Mouse (Mus musculus) B cell, adult (primary cell): ENCODE data around the gene Dmgdh. TPM values are rescaled to one million over a fixed set of nuclear protein-coding genes. Genes with fewer than 3 reads are reported as not detected.

Source experiments
- total RNA-seq: library from RNA; stranded (reverse); gene quantifications from 4 replicates; pipeline ENCODE4 v1.2.4, GENCODE M21; 2023; ENCODE audit not compliant: inconsistent age

Gene Dmgdh
- not detected in 4 replicates for total RNA-seq

GRCm38 (mm10) chr13:93674131-93674561 lies at the start of gene Dmgdh, which contains the start of gene Bhmt2:
Gene Dmgdh, plus strand, starts transcription at chr13:93674433.
Gene Bhmt2, minus strand, starts transcription at chr13:93674302.

GRCm38 (mm10) chr13:93637282-93638245 lies 36.7 kb upstream of the Dmgdh start, which contains the start of gene Bhmt:
Gene Bhmt, minus strand, starts transcription at chr13:93637961.

DNA sequence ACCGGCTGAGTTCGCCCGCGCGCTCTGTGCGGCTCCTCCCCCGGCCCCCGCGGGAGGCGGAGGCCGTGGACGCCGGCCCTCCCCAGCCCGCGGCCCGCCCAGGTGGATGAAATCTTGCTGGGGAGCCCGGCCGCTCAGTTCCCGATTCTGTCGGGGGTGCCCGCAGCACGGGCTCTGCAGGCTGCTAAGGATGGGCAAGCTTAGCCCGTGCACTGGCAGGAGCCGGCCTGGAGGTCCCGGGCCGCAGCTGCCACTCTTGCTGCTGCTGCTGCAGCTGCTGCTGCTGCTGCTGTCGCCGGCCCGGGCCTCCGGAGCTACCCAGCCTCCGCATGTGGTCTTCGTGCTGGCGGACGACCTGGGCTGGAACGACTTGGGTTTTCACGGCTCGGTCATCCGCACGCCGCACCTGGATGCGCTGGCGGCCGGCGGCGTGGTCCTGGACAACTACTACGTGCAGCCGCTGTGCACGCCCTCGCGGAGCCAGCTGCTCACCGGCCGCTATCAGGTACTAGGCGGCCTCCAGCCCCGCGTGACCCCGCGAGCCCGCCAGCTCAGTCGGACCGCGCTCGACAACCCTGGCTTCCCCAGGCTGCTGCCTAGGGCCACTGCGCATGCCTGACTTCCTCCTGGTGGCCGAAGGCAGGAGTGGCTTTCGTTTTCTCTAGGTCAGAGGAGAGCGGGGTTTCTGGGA lies 97.5 kb downstream of the Dmgdh start, which contains the start of gene Arsb:
TSS of gene Arsb (plus strand) at position 43 of the 691 bp plus-strand sequence.

Other genes with a start within 250 kb of the Dmgdh start
- 55.4 to 60.7 TPM (median 57.8 TPM) in 4 replicates for gene Jmy, start 174.6 kb upstream of the Dmgdh start, total RNA-seq
- 0.33 to 0.75 TPM (median 0.53 TPM) in 4 replicates for gene Bhmt, start 36.5 kb upstream of the Dmgdh start, total RNA-seq
- not detected in 4 replicates for gene Bhmt2, start 131 bp upstream of the Dmgdh start, total RNA-seq
- gene Arsb, start 97.2 kb downstream of the Dmgdh start, total RNA-seq = 9.3 to 10.7 TPM (median 10.1 TPM) in 4 replicates